Mouse (Mus musculus) lung, postnatal 36 days (tissue): Measurements from ENCODE around the gene B4galt5.

Experiments
- DNase-seq: peaks from one replicate; pipeline ENCODE4 v3.0.0; 2022; ENCODE audit warnings: mixed read lengths

B4galt5 gene

DNA sequence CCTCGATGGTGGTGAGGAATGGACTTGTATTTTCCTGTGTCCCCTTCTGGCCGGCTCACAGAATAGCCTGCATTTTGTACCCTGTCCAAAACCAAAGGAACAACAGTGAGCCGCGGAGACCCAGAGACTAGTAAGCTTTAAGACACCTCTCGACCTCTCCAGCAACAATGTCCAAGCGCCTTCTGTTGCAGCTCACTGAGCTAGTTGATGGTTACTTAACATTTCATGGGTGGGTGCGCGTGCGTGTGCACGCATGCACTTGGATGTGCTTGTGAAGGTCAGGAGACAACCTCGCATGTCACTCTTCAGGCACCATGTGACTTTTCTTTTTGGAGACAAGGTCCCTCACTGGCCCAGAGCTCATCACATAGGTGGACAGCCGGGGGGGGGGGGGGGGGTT is 47.0 kb downstream of the B4galt5 start:
- no peak for DNase-seq

DNA sequence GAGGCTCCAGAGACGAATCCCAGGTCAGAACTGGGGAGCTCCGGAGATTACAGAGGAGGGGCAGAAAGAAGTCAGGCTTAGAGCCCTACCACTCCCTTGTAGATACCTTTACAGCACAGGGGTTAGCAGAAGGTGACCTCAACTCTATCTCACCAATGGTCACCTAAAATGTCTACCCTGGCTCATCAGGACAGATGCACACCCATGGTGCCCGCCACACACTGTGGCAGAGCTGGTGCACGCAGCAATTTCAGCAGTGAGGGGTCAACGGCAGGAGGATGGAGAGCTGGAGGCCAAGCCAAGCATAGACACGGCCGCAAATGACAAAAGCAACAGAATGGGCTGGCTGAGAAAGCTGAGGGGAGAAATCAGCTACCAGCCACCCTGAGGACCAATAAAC is 47.4 kb downstream of the B4galt5 start:
- no peak for DNase-seq

DNA sequence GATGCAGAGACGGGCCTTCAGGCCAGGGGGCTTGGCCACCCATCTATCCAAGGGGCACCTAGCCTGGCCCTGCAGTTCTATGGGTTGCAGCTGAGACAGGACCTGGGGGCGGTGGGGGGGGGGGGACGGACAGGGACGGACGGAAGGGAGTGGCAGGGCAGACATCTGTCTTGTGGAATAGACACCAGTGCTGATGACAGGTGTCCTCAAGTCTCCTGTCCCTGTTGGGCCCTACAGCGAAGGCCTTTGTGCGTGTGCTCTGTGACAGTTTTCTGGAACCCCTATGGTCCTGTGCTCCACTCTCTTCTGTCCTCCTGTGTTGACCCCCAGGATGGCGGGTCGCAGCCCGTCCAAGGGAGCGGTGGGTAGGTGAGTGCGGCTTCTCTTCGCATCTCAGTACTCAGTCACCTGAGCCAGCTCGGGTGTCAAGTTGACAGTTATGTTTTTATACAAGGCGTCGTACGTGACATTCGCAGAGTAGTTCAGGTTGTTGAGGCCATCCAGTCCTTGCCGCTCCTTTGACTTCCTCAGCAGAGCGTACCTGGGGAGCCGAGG is 48.0 kb downstream of the B4galt5 start:
- no peak for DNase-seq

DNA sequence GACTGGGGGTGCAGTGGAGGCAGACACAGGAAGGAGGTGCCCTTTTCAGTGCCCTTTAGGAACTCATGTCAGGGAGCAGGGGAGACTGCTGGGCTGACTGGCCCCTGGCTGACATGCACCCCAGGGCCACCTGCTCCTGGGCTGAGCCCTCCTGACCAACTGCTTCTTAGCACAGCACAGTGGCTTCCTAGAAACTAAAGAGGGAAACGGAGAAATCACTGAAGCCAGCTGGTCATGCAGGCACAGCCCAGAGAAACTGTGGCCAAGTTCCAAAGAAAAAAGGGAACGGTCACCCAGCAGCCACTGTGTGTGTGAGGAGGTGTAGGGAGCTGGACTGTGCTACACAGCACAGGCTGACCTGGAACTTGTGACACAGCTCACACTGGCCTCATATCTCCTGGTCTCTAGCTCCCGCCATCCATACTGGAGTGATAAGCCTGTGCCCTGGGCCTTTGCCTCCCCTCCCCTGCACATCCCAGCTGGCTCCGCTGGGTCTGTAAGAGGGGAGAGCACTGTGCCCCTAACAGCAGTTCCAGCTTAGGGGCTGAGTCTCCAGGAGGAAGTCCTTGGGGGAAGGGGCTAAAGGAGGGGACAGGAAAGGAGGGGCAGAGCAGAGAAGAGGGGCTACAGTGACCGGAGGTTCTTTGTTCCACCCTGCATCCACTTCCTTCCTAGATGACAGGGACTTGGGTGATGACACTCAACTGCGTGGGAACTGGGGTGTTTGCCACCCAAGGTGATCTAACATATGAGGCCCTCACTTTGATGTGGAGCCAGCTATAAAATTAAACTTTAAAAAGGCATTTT is 48.9 kb downstream of the B4galt5 start:
- no peak for DNase-seq

DNA sequence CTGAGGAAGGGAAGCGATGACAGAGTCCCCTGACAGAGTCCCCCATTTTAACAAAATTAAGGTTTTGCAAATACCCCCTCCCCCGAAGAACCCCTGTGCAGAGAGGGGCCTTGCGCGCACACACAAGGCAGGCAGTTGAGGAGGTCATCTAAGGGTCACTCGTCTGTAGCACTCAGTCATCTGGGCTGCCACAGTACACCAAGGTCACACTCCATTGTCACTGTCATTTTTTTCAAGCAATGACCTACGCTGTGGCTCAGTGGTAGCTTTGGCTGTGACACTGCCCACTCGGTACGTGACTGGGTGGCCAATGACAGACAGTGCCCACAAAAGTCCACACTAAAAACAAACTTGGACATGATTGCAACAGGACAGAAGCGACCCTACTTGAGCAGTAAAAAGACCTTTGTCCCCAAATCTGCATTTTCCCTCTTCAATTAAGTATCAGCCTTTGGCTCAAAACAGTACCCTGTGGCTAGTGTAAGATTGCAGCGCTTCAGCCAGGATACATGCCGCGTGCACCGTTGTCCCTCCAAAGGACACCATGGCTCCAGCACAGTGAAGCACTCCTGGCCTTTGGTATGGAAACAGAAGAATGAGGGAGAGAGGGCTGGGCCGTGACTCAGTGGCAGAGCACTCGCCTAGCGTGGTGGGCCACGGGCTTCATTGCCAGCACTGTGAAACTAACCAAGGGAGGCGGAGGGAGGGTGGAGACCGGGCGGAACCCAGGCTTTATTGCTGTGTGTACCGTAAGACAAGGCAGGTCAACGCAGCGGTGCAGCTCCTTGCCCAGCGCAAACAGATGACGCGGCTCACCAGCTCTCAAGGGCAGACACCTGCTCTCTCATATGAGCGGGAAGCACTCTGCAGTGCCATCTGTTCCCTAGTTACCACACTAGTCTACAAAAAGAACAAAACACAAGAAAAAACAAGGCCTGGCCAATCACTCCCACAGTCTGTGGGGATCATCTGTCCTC is 50.0 kb downstream of the B4galt5 start:
- no peak for DNase-seq

GRCm38 (mm10) chr2:167297985-167298384 is 51.0 kb downstream of the B4galt5 start:
- no peak for DNase-seq

GRCm38 (mm10) chr2:167294926-167295325 is 54.1 kb downstream of the B4galt5 start:
- no peak for DNase-seq

DNA sequence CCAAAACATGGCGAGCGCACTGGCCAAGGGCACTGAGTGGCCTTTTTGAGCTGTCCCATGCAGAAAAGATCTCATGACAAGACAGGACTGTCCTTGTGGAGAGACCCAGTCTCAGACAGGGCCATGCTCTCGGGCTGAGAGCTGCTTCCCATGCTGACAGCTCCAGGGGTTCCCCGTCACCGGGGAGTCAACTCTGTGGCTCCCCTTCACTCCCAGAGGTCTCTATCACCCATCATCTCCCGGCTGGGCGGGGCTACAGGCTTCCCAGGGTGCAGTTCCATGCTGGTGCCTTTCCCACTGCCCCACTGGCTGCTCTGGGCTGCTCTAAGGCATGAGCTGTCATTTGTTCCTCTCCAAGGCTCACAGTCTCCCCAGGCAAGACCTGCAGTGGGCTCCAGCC is 54.8 kb downstream of the B4galt5 start:
- no peak for DNase-seq

DNA sequence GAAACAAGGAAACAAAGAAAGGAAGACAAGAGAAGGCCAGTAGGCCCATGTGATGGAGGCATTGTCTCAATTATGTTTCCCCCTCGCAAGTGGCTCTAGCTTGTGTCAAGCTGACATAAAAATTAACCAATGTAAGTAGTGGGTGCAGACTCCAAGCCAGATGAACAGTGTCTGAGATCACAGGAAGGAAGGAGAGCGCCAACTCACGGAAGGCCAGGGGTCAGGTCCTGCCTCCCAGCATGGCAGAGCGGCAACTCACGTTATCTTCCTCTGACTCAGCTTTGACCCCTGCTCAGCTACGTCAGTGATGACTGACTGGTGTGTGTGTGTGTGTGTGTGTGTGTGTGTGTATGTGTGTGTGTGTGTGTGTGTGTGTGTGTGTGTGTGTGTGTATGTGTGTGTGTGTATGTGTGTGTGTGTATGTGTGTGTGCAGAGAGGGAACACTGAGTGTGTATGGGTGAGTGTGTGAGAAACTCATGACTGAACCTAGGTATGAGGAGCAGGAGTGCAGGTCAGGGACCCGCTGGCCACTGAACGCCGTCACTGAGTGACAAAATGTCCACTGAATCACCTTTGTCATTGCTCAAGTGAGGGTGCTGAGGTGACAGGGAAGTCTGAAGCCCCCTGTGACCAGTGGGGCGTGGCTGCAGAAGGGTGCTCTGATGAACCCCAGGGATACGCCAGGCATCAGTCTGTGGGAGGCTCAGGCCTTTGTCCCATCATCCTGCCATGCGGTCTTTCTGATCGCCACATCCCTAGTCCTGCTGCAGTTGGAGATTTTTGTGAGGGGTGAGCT is 55.5 kb downstream of the B4galt5 start:
- no peak for DNase-seq

- DNase-seq, result no peak
Measured at GRCm38 (mm10) chr2:167292854-167293253, 56.1 kb downstream of the B4galt5 start.

- DNase-seq, result no peak
Measured at GRCm38 (mm10) chr2:167292151-167292591, 56.8 kb downstream of the B4galt5 start.

DNA sequence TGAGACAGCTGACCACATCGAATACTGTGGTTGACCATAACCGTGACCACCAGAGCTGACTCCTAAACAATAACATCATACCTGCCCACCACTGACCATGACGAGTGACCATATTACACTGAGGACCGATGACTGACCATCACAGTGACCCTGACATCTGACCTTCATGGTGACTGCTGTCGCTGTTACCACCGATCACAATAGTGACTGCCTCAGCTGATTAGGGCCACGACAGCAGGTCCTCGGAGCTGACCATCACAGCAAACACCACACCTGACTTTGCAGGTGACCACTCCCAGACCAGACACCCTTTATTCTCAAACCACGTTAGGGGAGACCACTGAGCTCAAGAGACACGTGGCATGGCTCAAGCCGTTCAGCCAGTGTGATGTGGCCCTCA is 57.3 kb downstream of the B4galt5 start:
- DNase-seq, result no peak

DNA sequence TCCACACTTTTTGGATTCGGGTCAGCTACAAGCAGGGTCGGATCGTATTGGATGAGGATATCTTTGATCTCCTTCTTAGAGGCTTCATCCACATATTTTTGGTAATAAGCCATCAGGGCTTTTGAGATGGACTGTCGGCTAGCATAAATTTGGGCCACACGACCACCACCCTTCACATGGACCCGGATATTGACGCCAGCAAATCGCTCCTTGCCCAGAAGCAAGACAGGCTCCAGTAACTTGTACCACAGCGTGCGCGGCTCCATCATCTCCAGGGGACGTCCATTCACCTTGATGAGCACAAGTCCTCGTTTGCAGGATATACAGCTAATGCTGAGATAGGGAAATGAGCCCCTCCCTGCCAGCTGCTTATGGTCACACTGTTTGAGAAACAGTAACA is 67.5 kb downstream of the B4galt5 start:
- DNase-seq, result peak; percentile 0

- DNase-seq, result no peak
Measured at GRCm38 (mm10) chr2:167280986-167281310, 68.0 kb downstream of the B4galt5 start.

GRCm38 (mm10) chr2:167280090-167280985 is 68.6 kb downstream of the B4galt5 start:
- peak; percentile 80 for DNase-seq

GRCm38 (mm10) chr2:167278751-167279526 is 70.0 kb downstream of the B4galt5 start:
- peak; percentile 62 for DNase-seq

DNA sequence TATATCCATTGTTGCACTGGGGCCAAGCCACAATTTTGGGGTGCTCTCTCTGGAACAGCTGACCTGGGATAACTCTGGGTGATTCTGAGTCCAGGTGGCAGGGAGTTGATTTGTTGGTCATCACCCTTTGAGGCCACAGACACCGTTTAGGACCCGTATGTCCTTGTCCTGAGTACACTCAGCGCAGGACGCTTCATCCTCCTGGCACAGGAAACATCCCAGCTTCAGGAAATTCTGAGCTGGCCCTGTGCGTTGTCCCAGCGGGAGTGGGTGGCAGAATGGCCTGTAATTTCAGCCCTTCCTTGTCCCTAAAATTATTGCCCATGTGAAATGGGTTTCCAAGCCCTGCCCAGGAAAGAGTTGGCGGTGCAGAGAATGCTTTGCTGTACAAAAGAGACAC is 71.0 kb downstream of the B4galt5 start:
- DNase-seq, result peak; percentile 22

- DNase-seq, result peak; percentile 30
Measured at GRCm38 (mm10) chr2:167277026-167277425, 72.0 kb downstream of the B4galt5 start.

DNA sequence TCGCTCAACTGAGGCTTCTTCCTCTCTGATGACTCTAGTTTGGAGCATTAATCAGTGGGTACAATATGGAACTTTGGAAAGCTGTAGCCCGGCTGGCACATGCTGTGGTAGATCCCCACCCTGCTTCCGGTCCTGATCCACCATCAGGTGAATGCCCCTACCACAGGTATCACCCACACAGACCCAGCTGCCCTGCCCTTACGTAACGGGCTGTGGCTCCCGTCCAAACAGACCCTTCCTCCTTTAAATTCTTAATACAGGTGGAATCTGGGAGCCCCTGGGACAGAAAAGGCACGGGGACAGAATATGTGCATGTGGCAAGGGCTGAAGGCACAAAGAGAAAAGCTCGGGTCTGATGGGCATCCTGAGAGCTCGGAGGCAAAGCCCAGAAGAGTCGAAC is 73.1 kb downstream of the B4galt5 start:
- DNase-seq, result no peak

- DNase-seq, result peak; percentile 0
Measured at GRCm38 (mm10) chr2:167274713-167275465, 74.1 kb downstream of the B4galt5 start.
